ENCODE assay signal across 25 mouse cellular contexts in genomic region chr17:30522406-30523078, GRCm38 (mm10). TPM values are rescaled to one million over a fixed set of nuclear protein-coding genes. Genes with fewer than 3 reads are reported as not detected.
A peak's percentile ranks its signal among the peaks of the same experiment; 100 is the strongest.
DNase-seq lines count a peak whose midpoint lies in the region; ATAC-seq and TF ChIP-seq lines count a peak whose summit lies in the region.
"Had no signal": no experiment of that assay in that cellular context is flagged by ENCODE, and none has a peak within 500 bp of the region (broad histone marks: within the 10 kb centered on the region; RNA-seq: fewer than 3 reads in every experiment).

No protein-coding gene starts in this region.

- no peaks in the 10 kb centered on the region for H3K4me1 ChIP-seq in lung, postnatal 0 days (ENCODE audit: insufficient read depth, low read depth, low read length)
- H3K4me1 ChIP-seq in forebrain, embryonic 14.5 days (ENCODE audit: control insufficient read depth, insufficient read depth, low read length): no peaks in the 10 kb centered on the region
- H3K4me1 ChIP-seq: liver, embryonic 12.5 days; midbrain, embryonic 13.5 days had no signal

- no peak overlapping the region for H3K27ac ChIP-seq in lung, postnatal 0 days (ENCODE audit: low read length)
- no peak overlapping the region for H3K27ac ChIP-seq in forebrain, embryonic 14.5 days (ENCODE audit: low read depth, low read length)
- H3K27ac ChIP-seq: heart, embryonic 10.5 days; heart, embryonic 15.5 days; hindbrain, embryonic 13.5 days; liver, embryonic 12.5 days; macrophage; midbrain, embryonic 13.5 days; stomach, embryonic 15.5 days had no signal

- no peak overlapping the region for H3K4me2 ChIP-seq in lung, postnatal 0 days (replicated peaks; ENCODE audit: low read depth, low read length)
- no peak overlapping the region for H3K4me2 ChIP-seq in forebrain, embryonic 14.5 days (ENCODE audit: low read length)
- H3K4me2 ChIP-seq: heart, embryonic 15.5 days; hindbrain, embryonic 13.5 days; liver, embryonic 12.5 days; midbrain, embryonic 13.5 days; stomach, embryonic 15.5 days had no signal

- no peak for DNase-seq in lung, postnatal 0 days (ENCODE audit: low spot score)
- DNase-seq in lung, postnatal 10 days: no peak
- peak; percentile 33 for DNase-seq in CD4-positive, CD25-positive, alpha-beta regulatory T cell, adult 2 months (ENCODE audit: low read depth, low spot score)
- DNase-seq in induced T-regulatory cell, adult 2 months (ENCODE audit: low read depth): peak; percentile 31
- DNase-seq in forebrain, embryonic 14.5 days (ENCODE audit: low spot score): no peak
- no peak for DNase-seq in ovary, postnatal 36 days (ENCODE audit: low spot score)
- DNase-seq: cerebellum, adult 8-10 months; forebrain, postnatal 0 days; gastrocnemius, postnatal 14 days; heart, postnatal 36 days; kidney, adult 11 months; kidney, postnatal 14 days; left cerebral cortex, postnatal 4 days; liver, postnatal 0 days; retina, postnatal 1 day; right cerebral cortex, postnatal 14 days had no signal

- 0 out of 2 replicates have a peak, but pooled peaks have one; percentile 4 for TF ChIP-seq CTCF in lung, postnatal 0 days (IDR thresholded peaks at IDR 0.05)

- no peak for ATAC-seq in lung, postnatal 0 days
- ATAC-seq in forebrain, embryonic 14.5 days: no peak
- ATAC-seq: forebrain, postnatal 0 days; liver, embryonic 12.5 days; liver, postnatal 0 days; midbrain, embryonic 13.5 days had no signal

- no peak overlapping the region for H3K4me3 ChIP-seq in lung, postnatal 0 days (ENCODE audit: low read depth, low read length)
- no peak overlapping the region for H3K4me3 ChIP-seq in forebrain, embryonic 14.5 days (ENCODE audit: low read depth, low read length)
- H3K4me3 ChIP-seq: erythroblast, embryonic 14.5 days; heart, embryonic 10.5 days; heart, embryonic 15.5 days; hindbrain, embryonic 13.5 days; liver, embryonic 12.5 days; midbrain, embryonic 13.5 days; stomach, embryonic 15.5 days had no signal

- no peaks in the 10 kb centered on the region for H3K27me3 ChIP-seq in lung, postnatal 0 days (replicated peaks; ENCODE audit: insufficient read depth, low read length)
- no peaks in the 10 kb centered on the region for H3K27me3 ChIP-seq in forebrain, embryonic 14.5 days (replicated peaks; ENCODE audit: control insufficient read depth, insufficient read depth, low read length)
- H3K27me3 ChIP-seq: CH12.LX; heart, embryonic 15.5 days; hindbrain, embryonic 13.5 days; liver, embryonic 12.5 days; midbrain, embryonic 13.5 days; stomach, embryonic 15.5 days had no signal

- no peak for TF ChIP-seq EP300 in lung, postnatal 0 days (IDR thresholded peaks at IDR 0.05)

- H3K36me3 ChIP-seq in lung, postnatal 0 days (ENCODE audit: insufficient read depth, low read length): no peaks in the 10 kb centered on the region
- H3K36me3 ChIP-seq in forebrain, embryonic 14.5 days (ENCODE audit: control insufficient read depth, insufficient read depth, low read length): peaks cover 13% of the 10 kb centered on the region; the same call in 1 of the 2 replicates
- H3K36me3 ChIP-seq: stomach, embryonic 15.5 days had no signal

- WGBS in lung, postnatal 0 days: 92% methylated on average over 9 of the region's 9 CpGs
- 96% methylated on average over 9 of the region's 9 CpGs for WGBS in forebrain, embryonic 14.5 days

- H3K9me3 ChIP-seq in lung, postnatal 0 days (ENCODE audit: low read length): no peaks in the 10 kb centered on the region
- no peaks in the 10 kb centered on the region for H3K9me3 ChIP-seq in forebrain, embryonic 14.5 days (replicated peaks; ENCODE audit: control insufficient read depth, low read length)
- H3K9me3 ChIP-seq: heart, embryonic 10.5 days; heart, embryonic 15.5 days; hindbrain, embryonic 13.5 days; liver, embryonic 12.5 days; midbrain, embryonic 13.5 days; stomach, embryonic 15.5 days had no signal

- H3K9ac ChIP-seq in lung, postnatal 0 days (replicated peaks; ENCODE audit: low read depth): no peak overlapping the region
- H3K9ac ChIP-seq in forebrain, embryonic 14.5 days (ENCODE audit: low read length): no peak overlapping the region
- H3K9ac ChIP-seq: forebrain, postnatal 0 days; heart, embryonic 15.5 days; hindbrain, embryonic 13.5 days; liver, embryonic 12.5 days; liver, postnatal 0 days; midbrain, embryonic 13.5 days; stomach, embryonic 15.5 days had no signal

RNA-seq across cellular contexts. Expression of gene Btbd9, which starts 53.7 kb away (rescaled TPM):
- polyA plus RNA-seq in lung, postnatal 0 days (2015; fragmentation: Nextera tagmentation; extraction: Ambion mirVana): 40.6 and 41.7 TPM in 2 replicates
- 73.7 and 122 TPM in 2 replicates for polyA plus RNA-seq in forebrain, embryonic 14.5 days (2014; fragmentation: Nextera tagmentation; extraction: Ambion mirVana)

Comparison
In these comparisons a context has a peak if more than half of its experiments do, and no peak if none do; other contexts are left out.
1. DNase-seq: peak in CD4-positive, CD25-positive, alpha-beta regulatory T cell, adult 2 months (single experiment) and induced T-regulatory cell, adult 2 months (single experiment); none in lung, postnatal 0 days (single experiment), lung, postnatal 10 days (single experiment), forebrain, embryonic 14.5 days (single experiment) and ovary, postnatal 36 days (single experiment).